Mouse (Mus musculus): ENCODE results near the gene Plekha5.

DNA sequence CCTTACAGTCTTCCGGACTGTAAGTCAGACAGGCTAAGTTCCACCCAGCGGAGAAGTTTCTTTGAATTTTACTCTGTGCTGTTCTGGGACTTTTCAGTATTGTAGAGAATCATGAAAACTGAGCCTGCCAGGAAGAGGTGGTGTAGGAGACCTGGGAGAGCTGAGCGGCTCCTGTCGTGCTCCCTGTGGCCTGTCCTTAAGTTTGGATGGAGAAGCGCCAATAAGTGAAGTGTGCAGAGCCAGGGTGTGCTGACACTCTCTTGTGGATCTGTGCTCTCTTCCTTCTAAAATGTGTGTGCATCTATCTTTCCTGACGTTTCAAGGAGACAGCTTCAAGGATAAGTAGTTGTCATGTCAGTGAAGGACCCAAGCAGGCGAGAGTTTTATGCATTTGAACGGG lies 5.4 kb downstream of the Plekha5 start:
- no peak for TF ChIP-seq CTCF (IDR thresholded peaks at IDR 0.05; ENCODE audit: control insufficient read depth, insufficient read depth, insufficient replicate concordance, low read depth, low read length)
- TF ChIP-seq POLR2A (IDR thresholded peaks at IDR 0.05; ENCODE audit: control insufficient read depth, low read depth, low read length), result no peak

Measured in testis, adult 2 months (tissue).